Mouse (Mus musculus): ENCODE measurements around the gene Appl2.

- TF ChIP-seq CTCF (IDR thresholded peaks at IDR 0.05) (no peak), EP300 (IDR thresholded peaks at IDR 0.05; ENCODE audit: insufficient read depth, low read depth, low read length) (no peak), POLR2A (IDR thresholded peaks at IDR 0.05; ENCODE audit: insufficient read depth, low read depth, low read length) (no peak)
These were observed 43.8 kb upstream of the Appl2 start for GRCm38 (mm10) chr10:83692175-83692895.

Measured in heart, adult 2 months (tissue).